Mouse (Mus musculus) olfactory bulb, adult 2 months (tissue): ENCODE data around the gene Klk15.
"Not testable (repeated sequence)": the region's sequence is repeated elsewhere in the genome, so short reads cannot be mapped to it uniquely, and the experiment has no call there.

Experiments used
- CTCF ChIP-seq: fragments of 200-500 bp; IDR thresholded peaks from 2 replicates; pipeline ENCODE4 v1.5.1; 2012; ENCODE audit warnings: low read depth, mild to moderate bottlenecking, low read length, moderate library complexity; ENCODE audit not compliant: insufficient read depth
- POLR2A ChIP-seq: fragments of 200-500 bp; IDR thresholded peaks from 2 replicates; pipeline ENCODE4 v1.6.1; 2012; ENCODE audit warnings: mild to moderate bottlenecking, low read depth, low read length, moderate library complexity; ENCODE audit not compliant: insufficient read depth

GRCm38 (mm10) chr7:43975761-43976160, 42.2 kb downstream of the Klk15 start, which contains the start of gene Klk1b9:
- TF ChIP-seq CTCF, POLR2A: not testable (repeated sequence)
